Mouse (Mus musculus): ENCODE measurements at regions not wholly inside any gene's neighbourhood (a gene's known extent, or its start where the extent isn't known, plus 50 kb on each side); places are given as distances from the start of the nearest gene placed in this dataset.

DNA sequence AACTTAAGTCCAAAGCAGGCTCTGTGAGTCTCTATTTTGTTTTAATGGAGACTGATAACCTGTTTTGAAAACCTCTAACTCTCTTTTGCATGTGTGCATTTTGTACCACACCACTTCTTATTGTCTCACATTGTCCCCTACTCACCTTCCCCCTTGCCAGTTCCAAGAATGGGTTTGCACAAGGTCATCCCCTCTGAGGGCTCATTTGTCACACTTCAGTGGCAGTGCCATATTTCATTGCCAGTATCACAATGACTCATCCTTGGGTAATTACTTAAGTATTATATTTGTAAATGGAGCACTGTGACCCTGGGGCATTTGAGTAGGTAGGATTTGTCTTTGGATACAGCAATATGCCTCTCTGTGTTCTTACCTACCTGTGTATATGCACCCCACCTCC, 429.3 kb downstream of the Nsun3 start:
- TF ChIP-seq MAX (IDR thresholded peaks at IDR 0.05; ENCODE audit: low read depth): no peak
- TF ChIP-seq POLR2A (IDR thresholded peaks at IDR 0.05; ENCODE audit: insufficient read length, low read depth): no peak
- TF ChIP-seq USF1 (IDR thresholded peaks at IDR 0.05; ENCODE audit: low read depth): no peak
- no peak for TF ChIP-seq E2F4 (IDR thresholded peaks at IDR 0.05; ENCODE audit: insufficient read depth)
- no peak for TF ChIP-seq MYOD1 (IDR thresholded peaks at IDR 0.05; ENCODE audit: control insufficient read depth in 1 of 3, insufficient read length in 2 of 3, low read depth in 2 of 3)
- TF ChIP-seq TCF3 (IDR thresholded peaks at IDR 0.05; ENCODE audit: insufficient read length, low read depth): no peak
- TF ChIP-seq CEBPB (IDR thresholded peaks at IDR 0.05; ENCODE audit: insufficient read depth, poor library complexity, severe bottlenecking): no peak
